Mouse (Mus musculus): Measurements from ENCODE around the gene Zmynd19. TPM values are rescaled to one million over a fixed set of nuclear protein-coding genes. Genes with fewer than 3 reads are reported as not detected.

Gene Zmynd19
- polyA plus RNA-seq, 1 experiment = not detected

GRCm38 (mm10) chr2:25003946-25004786 lies 54.6 kb downstream of the Zmynd19 start:
- Histone ChIP-seq H3K4me3 (ENCODE audit: insufficient read depth, low read depth, low read length) (no peak overlapping the region), H3K4me1 (ENCODE audit: control insufficient read depth, insufficient read depth, low read length) (no peaks in the 10 kb centered on the region), H3K27ac (ENCODE audit: insufficient read depth, low read depth, low read length) (no peak overlapping the region)
- WGBS = 42% methylated on average over 9 of the region's 9 CpGs
- TF ChIP-seq CTCF (IDR thresholded peaks at IDR 0.05; ENCODE audit: insufficient read depth, low read depth, low read length) = no peak
- TF ChIP-seq POLR2A (IDR thresholded peaks at IDR 0.05; ENCODE audit: insufficient read depth, low read depth, low read length) = no peak

- TF ChIP-seq POLR2A (IDR thresholded peaks at IDR 0.05; ENCODE audit: insufficient read depth, low read depth, low read length) = no peak
- no peak for TF ChIP-seq CTCF (IDR thresholded peaks at IDR 0.05; ENCODE audit: insufficient read depth, low read depth, low read length)
- Histone ChIP-seq H3K27ac (ENCODE audit: insufficient read depth, low read depth, low read length) (no peak overlapping the region), H3K4me1 (ENCODE audit: control insufficient read depth, insufficient read depth, low read length) (no peaks in the 10 kb centered on the region), H3K4me3 (ENCODE audit: insufficient read depth, low read depth, low read length) (no peak overlapping the region)
- WGBS = 98% methylated on average over 1 of the region's 1 CpGs
These were observed 57.2 kb downstream of the Zmynd19 start for GRCm38 (mm10) chr2:25006767-25007166.

- Histone ChIP-seq H3K27ac (ENCODE audit: insufficient read depth, low read depth, low read length) (no peak overlapping the region), H3K4me1 (ENCODE audit: control insufficient read depth, insufficient read depth, low read length) (no peaks in the 10 kb centered on the region), H3K4me3 (ENCODE audit: insufficient read depth, low read depth, low read length) (no peak overlapping the region)
- TF ChIP-seq POLR2A (IDR thresholded peaks at IDR 0.05; ENCODE audit: insufficient read depth, low read depth, low read length) = no peak
- no peak for TF ChIP-seq CTCF (IDR thresholded peaks at IDR 0.05; ENCODE audit: insufficient read depth, low read depth, low read length)
These were observed 58.7 kb downstream of the Zmynd19 start for GRCm38 (mm10) chr2:25008250-25008649.

Other genes starting within 250 kb of the Zmynd19 start
- not detected in 2 replicates for gene Cacna1b, start 186.6 kb upstream of the Zmynd19 start, polyA plus RNA-seq (2012; ENCODE audit: insufficient read depth, insufficient read length, low replicate concordance, missing spikeins)
- 294 TPM in 1 of 2 replicates, not detected in the other for gene Ehmt1, start 30.2 kb upstream of the Zmynd19 start, polyA plus RNA-seq (2012; ENCODE audit: insufficient read depth, insufficient read length, low replicate concordance, missing spikeins)
- not detected in 2 replicates for gene Arrdc1, start 14.5 kb upstream of the Zmynd19 start, polyA plus RNA-seq (2012; ENCODE audit: insufficient read depth, insufficient read length, low replicate concordance, missing spikeins)
- gene Dph7, start 12.6 kb downstream of the Zmynd19 start, polyA plus RNA-seq (2012; ENCODE audit: insufficient read depth, insufficient read length, low replicate concordance, missing spikeins) = not detected in 2 replicates
- gene Mrpl41, start 25.3 kb downstream of the Zmynd19 start, polyA plus RNA-seq (2012; ENCODE audit: insufficient read depth, insufficient read length, low replicate concordance, missing spikeins) = not detected in 2 replicates
- gene Pnpla7, start 26.2 kb downstream of the Zmynd19 start, polyA plus RNA-seq (2012; ENCODE audit: insufficient read depth, insufficient read length, low replicate concordance, missing spikeins) = not detected in 2 replicates
- gene Nsmf, start 104.6 kb downstream of the Zmynd19 start, polyA plus RNA-seq (2012; ENCODE audit: insufficient read depth, insufficient read length, low replicate concordance, missing spikeins) = not detected in 2 replicates
- not detected in 2 replicates for gene Entpd8, start 130.5 kb downstream of the Zmynd19 start, polyA plus RNA-seq (2012; ENCODE audit: insufficient read depth, insufficient read length, low replicate concordance, missing spikeins)
- not detected in 2 replicates for gene Noxa1, start 145.4 kb downstream of the Zmynd19 start, polyA plus RNA-seq (2012; ENCODE audit: insufficient read depth, insufficient read length, low replicate concordance, missing spikeins)
- gene Nrarp, start 231.0 kb downstream of the Zmynd19 start, polyA plus RNA-seq (2012; ENCODE audit: insufficient read depth, insufficient read length, low replicate concordance, missing spikeins) = not detected in 2 replicates
- not detected in 2 replicates for gene Tor4a, start 247.1 kb downstream of the Zmynd19 start, polyA plus RNA-seq (2012; ENCODE audit: insufficient read depth, insufficient read length, low replicate concordance, missing spikeins)

All from olfactory bulb, adult 2 months (tissue).